Mouse (Mus musculus) thymus, adult 2 months (tissue): ENCODE measurements at regions not wholly inside any gene's neighbourhood (a gene's known extent, or its start where the extent isn't known, plus 50 kb on each side); places are given as distances from the start of the nearest gene placed in this dataset.

Source experiments
- CTCF ChIP-seq: fragments of 200-500 bp; IDR thresholded peaks from 2 replicates; pipeline ENCODE4 v1.5.1; 2012; ENCODE audit warnings: mild to moderate bottlenecking, control low read depth, low read length, moderate library complexity, borderline replicate concordance; ENCODE audit not compliant: control insufficient read depth, poor library complexity, insufficient read depth; ENCODE audit errors: extremely low read depth
- POLR2A ChIP-seq: fragments of 200-500 bp; IDR thresholded peaks from 2 replicates; pipeline ENCODE4 v1.6.1; 2012; ENCODE audit warnings: mild to moderate bottlenecking, low read length, control low read depth, moderate library complexity; ENCODE audit not compliant: control insufficient read depth, poor library complexity, insufficient read depth; ENCODE audit errors: extremely low read depth

GRCm38 (mm10) chr10:125725681-125726139, 240.3 kb upstream of the Lrig3 start:
- no peak for TF ChIP-seq CTCF
- TF ChIP-seq POLR2A: no peak
